Mouse (Mus musculus): Measurements from ENCODE around the gene Dok5. TPM values are rescaled to one million over a fixed set of nuclear protein-coding genes. Genes with fewer than 3 reads are reported as not detected.

The Dok5 gene
- polyA plus RNA-seq, 1 experiment from 2014 or later, result 0.78 TPM

GRCm38 (mm10) chr2:170829988-170830387 lies 98.4 kb downstream of the Dok5 start:
- no peak for DNase-seq (ENCODE audit: low spot score)
- TF ChIP-seq CTCF (IDR thresholded peaks at IDR 0.05; ENCODE audit: low read depth) (no peak), EP300 (optimal IDR thresholded peaks at IDR 0.05) (no peak)
- no peaks in the 10 kb centered on the region for H3K36me3 ChIP-seq (ENCODE audit: control insufficient read depth, insufficient read depth, low read length)
- H3K9ac ChIP-seq (ENCODE audit: low read length), result no peak overlapping the region
- H3K4me3 ChIP-seq (ENCODE audit: low read depth, low read length), result no peak overlapping the region
- H3K9me3 ChIP-seq (ENCODE audit: control insufficient read depth, low read length), result no peaks in the 10 kb centered on the region
- no peaks in the 10 kb centered on the region for H3K4me1 ChIP-seq (replicated peaks; ENCODE audit: control insufficient read depth, insufficient read depth)
- WGBS, result 80% methylated on average over 14 of the region's 14 CpGs
- no peak overlapping the region for H3K4me2 ChIP-seq (replicated peaks; ENCODE audit: low read depth)
- no peak overlapping the region for H3K27ac ChIP-seq (replicated peaks)
- no peaks in the 10 kb centered on the region for H3K27me3 ChIP-seq (ENCODE audit: control insufficient read depth, insufficient read depth, low read length)
- no peak for ATAC-seq (ENCODE audit: low FRiP score, low TSS enrichment)

- Histone ChIP-seq H3K9ac (ENCODE audit: low read length) (no peak overlapping the region), H3K4me3 (ENCODE audit: low read depth, low read length) (no peak overlapping the region), H3K36me3 (ENCODE audit: control insufficient read depth, insufficient read depth, low read length) (no peaks in the 10 kb centered on the region), H3K4me1 (replicated peaks; ENCODE audit: control insufficient read depth, insufficient read depth) (no peaks in the 10 kb centered on the region), H3K27ac (replicated peaks) (no peak overlapping the region), H3K9me3 (ENCODE audit: control insufficient read depth, low read length) (no peaks in the 10 kb centered on the region), H3K4me2 (replicated peaks; ENCODE audit: low read depth) (no peak overlapping the region), H3K27me3 (ENCODE audit: control insufficient read depth, insufficient read depth, low read length) (no peaks in the 10 kb centered on the region)
- ATAC-seq (ENCODE audit: low FRiP score, low TSS enrichment), result no peak
- DNase-seq (ENCODE audit: low spot score), result no peak
- TF ChIP-seq EP300 (optimal IDR thresholded peaks at IDR 0.05) (no peak), CTCF (IDR thresholded peaks at IDR 0.05; ENCODE audit: low read depth) (no peak)
- 60% methylated on average over 10 of the region's 10 CpGs for WGBS
These were observed 105.3 kb downstream of the Dok5 start for GRCm38 (mm10) chr2:170836862-170837261.

GRCm38 (mm10) chr2:170837363-170837762 lies 105.8 kb downstream of the Dok5 start:
- no peak overlapping the region for H3K9ac ChIP-seq (ENCODE audit: low read length)
- no peaks in the 10 kb centered on the region for H3K9me3 ChIP-seq (ENCODE audit: control insufficient read depth, low read length)
- WGBS, result 65% methylated on average over 11 of the region's 11 CpGs
- no peak overlapping the region for H3K4me3 ChIP-seq (ENCODE audit: low read depth, low read length)
- H3K4me2 ChIP-seq (replicated peaks; ENCODE audit: low read depth), result no peak overlapping the region
- H3K36me3 ChIP-seq (ENCODE audit: control insufficient read depth, insufficient read depth, low read length), result no peaks in the 10 kb centered on the region
- ATAC-seq (ENCODE audit: low FRiP score, low TSS enrichment) (no peak), DNase-seq (ENCODE audit: low spot score) (no peak)
- no peaks in the 10 kb centered on the region for H3K4me1 ChIP-seq (replicated peaks; ENCODE audit: control insufficient read depth, insufficient read depth)
- H3K27me3 ChIP-seq (ENCODE audit: control insufficient read depth, insufficient read depth, low read length), result no peaks in the 10 kb centered on the region
- TF ChIP-seq CTCF (IDR thresholded peaks at IDR 0.05; ENCODE audit: low read depth) (no peak), EP300 (optimal IDR thresholded peaks at IDR 0.05) (no peak)
- H3K27ac ChIP-seq (replicated peaks), result no peak overlapping the region

GRCm38 (mm10) chr2:170837824-170838557 lies 106.4 kb downstream of the Dok5 start:
- no peak overlapping the region for H3K4me2 ChIP-seq (replicated peaks; ENCODE audit: low read depth)
- H3K4me3 ChIP-seq (ENCODE audit: low read depth, low read length), result no peak overlapping the region
- DNase-seq (ENCODE audit: low spot score) (no peak), ATAC-seq (ENCODE audit: low FRiP score, low TSS enrichment) (peak; percentile 45; the same call in 1 of the 2 replicates)
- no peaks in the 10 kb centered on the region for H3K27me3 ChIP-seq (ENCODE audit: control insufficient read depth, insufficient read depth, low read length)
- no peaks in the 10 kb centered on the region for H3K9me3 ChIP-seq (ENCODE audit: control insufficient read depth, low read length)
- no peaks in the 10 kb centered on the region for H3K36me3 ChIP-seq (ENCODE audit: control insufficient read depth, insufficient read depth, low read length)
- H3K4me1 ChIP-seq (replicated peaks; ENCODE audit: control insufficient read depth, insufficient read depth), result no peaks in the 10 kb centered on the region
- H3K9ac ChIP-seq (ENCODE audit: low read length), result no peak overlapping the region
- H3K27ac ChIP-seq (replicated peaks), result no peak overlapping the region
- no peak for TF ChIP-seq CTCF (IDR thresholded peaks at IDR 0.05; ENCODE audit: low read depth)
- no peak for TF ChIP-seq EP300 (optimal IDR thresholded peaks at IDR 0.05)
- 43% methylated on average over 12 of the region's 12 CpGs for WGBS

- H3K27ac ChIP-seq (replicated peaks), result no peak overlapping the region
- no peak overlapping the region for H3K4me3 ChIP-seq (ENCODE audit: low read depth, low read length)
- no peaks in the 10 kb centered on the region for H3K27me3 ChIP-seq (ENCODE audit: control insufficient read depth, insufficient read depth, low read length)
- H3K4me1 ChIP-seq (replicated peaks; ENCODE audit: control insufficient read depth, insufficient read depth), result no peaks in the 10 kb centered on the region
- no peaks in the 10 kb centered on the region for H3K9me3 ChIP-seq (ENCODE audit: control insufficient read depth, low read length)
- no peaks in the 10 kb centered on the region for H3K36me3 ChIP-seq (ENCODE audit: control insufficient read depth, insufficient read depth, low read length)
- DNase-seq (ENCODE audit: low spot score) (no peak), ATAC-seq (ENCODE audit: low FRiP score, low TSS enrichment) (no peak)
- H3K4me2 ChIP-seq (replicated peaks; ENCODE audit: low read depth), result no peak overlapping the region
- H3K9ac ChIP-seq (ENCODE audit: low read length), result no peak overlapping the region
- TF ChIP-seq EP300 (optimal IDR thresholded peaks at IDR 0.05), result no peak
- TF ChIP-seq CTCF (IDR thresholded peaks at IDR 0.05; ENCODE audit: low read depth), result no peak
- 57% methylated on average over 13 of the region's 13 CpGs for WGBS
These were observed 109.9 kb downstream of the Dok5 start for GRCm38 (mm10) chr2:170841441-170841965.

- no peak for ATAC-seq (ENCODE audit: low FRiP score, low TSS enrichment)
- Histone ChIP-seq H3K27ac (replicated peaks) (no peak overlapping the region), H3K9ac (ENCODE audit: low read length) (no peak overlapping the region), H3K9me3 (ENCODE audit: control insufficient read depth, low read length) (no peaks in the 10 kb centered on the region), H3K27me3 (ENCODE audit: control insufficient read depth, insufficient read depth, low read length) (no peaks in the 10 kb centered on the region), H3K4me2 (replicated peaks; ENCODE audit: low read depth) (no peak overlapping the region), H3K4me1 (replicated peaks; ENCODE audit: control insufficient read depth, insufficient read depth) (no peaks in the 10 kb centered on the region), H3K4me3 (ENCODE audit: low read depth, low read length) (no peak overlapping the region), H3K36me3 (ENCODE audit: control insufficient read depth, insufficient read depth, low read length) (no peaks in the 10 kb centered on the region)
- no peak for DNase-seq (ENCODE audit: low spot score)
- TF ChIP-seq CTCF (IDR thresholded peaks at IDR 0.05; ENCODE audit: low read depth) (no peak), EP300 (optimal IDR thresholded peaks at IDR 0.05) (no peak)
- WGBS, result 85% methylated on average over 10 of the region's 10 CpGs
These were observed 113.9 kb downstream of the Dok5 start for GRCm38 (mm10) chr2:170845511-170845910.
